Mouse (Mus musculus) CH12.LX (cell line): ENCODE measurements around the gene Siglech. TPM values are rescaled to one million over a fixed set of nuclear protein-coding genes. Genes with fewer than 3 reads are reported as not detected.

Experiments used
- DNase-seq: peaks from one replicate; pipeline ENCODE4 v3.0.0-alpha.2; 2013; ENCODE audit errors: extremely low read depth
- H3K27ac ChIP-seq: 2 replicates; pipeline ENCODE4 v1.5.1; 2012; ENCODE audit warnings: low read depth, mild to moderate bottlenecking, control low read depth, moderate library complexity; ENCODE audit not compliant: insufficient read depth
- H3K27me3 ChIP-seq: replicated peaks from 2 replicates; pipeline ENCODE3; 2012; ENCODE audit warnings: inconsistent platforms
- H3K36me3 ChIP-seq, 2 experiments: replicated peaks in 1 of 2; 2 replicates each; pipeline versions ENCODE3 to v1.6.1; 2012; ENCODE audit warnings: inconsistent platforms in 1 of 2, low read length in 1 of 2, mild to moderate bottlenecking in 1 of 2, mixed read lengths in 1 of 2, moderate library complexity in 1 of 2; ENCODE audit not compliant: control insufficient read depth in 1 of 2, insufficient read depth in 1 of 2
- H3K4me1 ChIP-seq, 2 experiments: 2 replicates each; pipeline ENCODE4 v1.6.1; 2012; ENCODE audit warnings: inconsistent platforms in 1 of 2, moderate library complexity in 1 of 2; ENCODE audit not compliant: insufficient read depth in 2 of 2, control insufficient read depth in 1 of 2
- H3K4me2 ChIP-seq: 2 replicates; pipeline ENCODE4 v1.6.1; 2012; ENCODE audit warnings: low read depth, mild to moderate bottlenecking, control low read depth; ENCODE audit not compliant: poor library complexity, insufficient read depth, severe bottlenecking
- H3K4me3 ChIP-seq, 3 experiments: fragments of 150-350 bp in 1 of 3; sonication (generic) in 1 of 3; replicated peaks in 1 of 3; 2 replicates each; pipeline versions ENCODE3 to v1.5.1; 2011 to 2012; ENCODE audit warnings: low read depth in 2 of 3, low read length in 2 of 3, mild to moderate bottlenecking in 2 of 3, moderate library complexity in 2 of 3, control low read depth in 1 of 3, improper control_type of control experiment in 1 of 3, inconsistent platforms in 1 of 3, mixed read lengths in 1 of 3; ENCODE audit not compliant: poor library complexity in 1 of 3
- H3K79me2 ChIP-seq: replicated peaks from 2 replicates; pipeline ENCODE4 v1.6.1; 2012; ENCODE audit warnings: mild to moderate bottlenecking, moderate library complexity; ENCODE audit not compliant: control insufficient read depth, poor library complexity, insufficient read depth, severe bottlenecking; ENCODE audit errors: extremely low read depth
- H3K9ac ChIP-seq: 2 replicates; pipeline ENCODE4 v1.6.1; 2012; ENCODE audit warnings: low read depth, mild to moderate bottlenecking, control low read depth, moderate library complexity; ENCODE audit not compliant: insufficient read depth
- H3K9me3 ChIP-seq: replicated peaks from 2 replicates; pipeline ENCODE3; 2012; ENCODE audit warnings: low read length, inconsistent platforms, mixed read lengths
- CHD1 ChIP-seq: IDR thresholded peaks from 2 replicates; pipeline ENCODE4 v1.6.1; 2012; ENCODE audit warnings: low read depth, low read length, improper control_type of control experiment, inconsistent platforms
- CTCF ChIP-seq, 2 experiments: IDR thresholded peaks in 1 of 2; conservative IDR thresholded peaks in 1 of 2; 2 replicates each; pipeline ENCODE4 v1.5.1; 2011 to 2012; ENCODE audit warnings: low read depth in 2 of 2, low read length in 2 of 2, improper control_type of control experiment in 1 of 2, inconsistent platforms in 1 of 2, mild to moderate bottlenecking in 1 of 2, moderate library complexity in 1 of 2
- E2F4 ChIP-seq: IDR thresholded peaks from 2 replicates; pipeline ENCODE4 v1.6.1; 2011; ENCODE audit warnings: low read depth, low read length, improper control_type of control experiment; ENCODE audit not compliant: insufficient replicate concordance
- ELF1 ChIP-seq: IDR thresholded peaks from 2 replicates; pipeline ENCODE4 v1.6.1; 2014; ENCODE audit warnings: low read depth, mild to moderate bottlenecking, inconsistent platforms, low read length, improper control_type of control experiment
- IRF4 ChIP-seq: IDR thresholded peaks from 2 replicates; pipeline ENCODE4 v1.6.1; 2014; ENCODE audit warnings: low read depth, mild to moderate bottlenecking, inconsistent platforms, low read length, improper control_type of control experiment
- JUN ChIP-seq: IDR thresholded peaks from 2 replicates; pipeline ENCODE4 v1.6.1; 2011; ENCODE audit warnings: low read depth, mild to moderate bottlenecking, low read length, improper control_type of control experiment, moderate library complexity; ENCODE audit not compliant: insufficient read depth
- JUND ChIP-seq: conservative IDR thresholded peaks from 2 replicates; pipeline ENCODE4 v1.6.1; 2011; ENCODE audit warnings: low read depth, low read length, improper control_type of control experiment
- KAT2A ChIP-seq: IDR thresholded peaks from 2 replicates; pipeline ENCODE4 v1.6.1; 2012; ENCODE audit warnings: low read length, improper control_type of control experiment, inconsistent platforms; ENCODE audit not compliant: insufficient replicate concordance
- MAFK ChIP-seq: IDR thresholded peaks from 2 replicates; pipeline ENCODE4 v1.6.1; 2011; ENCODE audit warnings: low read length, improper control_type of control experiment; ENCODE audit not compliant: insufficient replicate concordance
- MYC ChIP-seq: IDR thresholded peaks from 2 replicates; pipeline ENCODE4 v1.6.1; 2011; ENCODE audit warnings: low read depth, mild to moderate bottlenecking, improper control_type of control experiment, low read length
- NELFE ChIP-seq: IDR thresholded peaks from 2 replicates; pipeline ENCODE4 v1.6.1; 2011; ENCODE audit warnings: low read depth, low read length, improper control_type of control experiment
- PAX5 ChIP-seq: IDR thresholded peaks from 2 replicates; pipeline ENCODE4 v1.6.1; 2012; ENCODE audit warnings: low read length, inconsistent platforms, mixed read lengths
- RAD21 ChIP-seq: IDR thresholded peaks from 2 replicates; pipeline ENCODE4 v1.6.1; 2011; ENCODE audit warnings: low read depth, mild to moderate bottlenecking, low read length, improper control_type of control experiment, moderate library complexity
- RCOR1 ChIP-seq: conservative IDR thresholded peaks from 2 replicates; pipeline ENCODE4 v1.6.1; 2012; ENCODE audit warnings: low read depth, mild to moderate bottlenecking, inconsistent platforms, low read length, improper control_type of control experiment
- SMC3 ChIP-seq: IDR thresholded peaks from 2 replicates; pipeline ENCODE4 v1.6.1; 2011; ENCODE audit warnings: low read depth, low read length, improper control_type of control experiment
- TBP ChIP-seq: conservative IDR thresholded peaks from 2 replicates; pipeline ENCODE4 v1.6.1; 2011; ENCODE audit warnings: low read depth, low read length, improper control_type of control experiment
- UBTF ChIP-seq: IDR thresholded peaks from 2 replicates; pipeline ENCODE4 v1.6.1; 2012; ENCODE audit warnings: low read depth, mild to moderate bottlenecking, inconsistent platforms, low read length, improper control_type of control experiment, moderate library complexity
- USF1 ChIP-seq: IDR thresholded peaks from 2 replicates; pipeline ENCODE4 v1.6.1; 2014; ENCODE audit warnings: low read depth, mild to moderate bottlenecking, inconsistent platforms, low read length, improper control_type of control experiment
- USF2 ChIP-seq: conservative IDR thresholded peaks from 2 replicates; pipeline ENCODE4 v1.6.1; 2011; ENCODE audit warnings: low read depth, low read length, improper control_type of control experiment
- ZC3H11A ChIP-seq: IDR thresholded peaks from 2 replicates; pipeline ENCODE4 v1.6.1; 2012; ENCODE audit warnings: low read depth, mild to moderate bottlenecking, inconsistent platforms, low read length, improper control_type of control experiment
- ZNF384 ChIP-seq: IDR thresholded peaks from 2 replicates; pipeline ENCODE4 v1.6.1; 2012; ENCODE audit warnings: low read depth, low read length, improper control_type of control experiment, inconsistent platforms
- dilution Hi-C: fragments of 300-500 bp; cut with MboI; formaldehyde crosslinking; loops from 2 replicates; pipeline ENCODE4 v1.14.3; 2020; ENCODE audit warnings: low sequenced_read_pairs; ENCODE audit not compliant: extremely low pct_unique_long_range_greater_than_20kb, extremely low pct_ligation_motif_present
- in situ Hi-C: fragments of 300-500 bp; cut with MboI; formaldehyde crosslinking; loops from 3 replicates; pipeline ENCODE4 v1.14.3; 2019; ENCODE audit warnings: low sequenced_read_pairs, low pct_ligation_motif_present, low pct_unique_long_range_greater_than_20kb, mixed read lengths
- polyA plus RNA-seq: library from polyadenylated mRNA; unstranded; fragments of >175 nt; gene quantifications from 2 replicates; pipeline ENCODE4 v1.2.1, GENCODE M21; 2012; ENCODE audit warnings: low read depth; ENCODE audit not compliant: insufficient read length
- total RNA-seq, 2 experiments: library from RNA; depleted of rRNA; stranded (reverse); fragments of 300-350 nt in 1 of 2; fragments of >200 nt in 1 of 2; gene quantifications; 2 replicates each; pipeline ENCODE4 v1.2.3; 2012 to 2014

Siglech gene
- total and polyA plus RNA-seq, 3 experiments: 0.35 to 0.66 TPM; not detected in 1

DNA sequence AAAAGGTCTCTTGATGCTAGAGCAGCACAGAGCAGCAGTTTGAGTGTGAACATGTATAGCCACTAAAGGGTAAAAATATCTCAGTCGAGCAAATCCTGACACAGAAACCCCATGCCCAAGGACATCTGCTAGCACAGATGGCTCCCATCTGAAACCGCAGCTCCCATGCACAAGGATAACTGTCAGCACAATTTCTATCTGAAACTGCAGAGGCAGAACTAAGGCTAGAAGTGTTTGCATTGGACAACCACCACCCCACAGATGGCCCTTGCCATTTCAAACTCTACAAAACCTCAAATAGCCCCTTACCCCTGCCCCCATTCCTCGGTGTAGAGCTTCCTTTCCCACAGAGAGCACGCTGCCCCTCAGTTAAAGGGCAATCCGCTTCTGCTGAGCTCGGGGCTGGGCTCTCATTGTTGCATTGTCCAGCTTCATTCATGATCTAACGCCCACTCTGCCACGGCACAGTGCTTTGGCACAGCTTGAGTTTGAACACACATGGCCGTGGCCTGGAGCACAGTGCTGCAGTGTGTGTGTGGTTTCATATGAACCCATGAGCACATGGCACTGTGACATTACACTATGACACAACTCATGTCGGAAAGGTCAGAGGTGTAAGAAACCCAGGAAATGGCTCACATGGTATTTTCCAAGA is 23.3 kb upstream of the Siglech start:
- Histone ChIP-seq H3K4me1 (0 out of 4 replicates have a peak, but pooled peaks cover 0 to 2% of the 10 kb centered on the region in 2 experiments), H3K79me2 (no peaks in the 10 kb centered on the region), H3K4me3 (no peak overlapping the region), H3K36me3 (no peaks in the 10 kb centered on the region), H3K27ac (no peak overlapping the region), H3K9me3 (no peaks in the 10 kb centered on the region), H3K4me2 (no peak overlapping the region), H3K9ac (no peak overlapping the region), H3K27me3 (no peaks in the 10 kb centered on the region)
- in situ Hi-C loops (no loop called here), dilution Hi-C loops (no loop called here)
- no peak for DNase-seq
- TF ChIP-seq USF2 (no peak), RCOR1 (no peak), MYC (no peak)

DNA sequence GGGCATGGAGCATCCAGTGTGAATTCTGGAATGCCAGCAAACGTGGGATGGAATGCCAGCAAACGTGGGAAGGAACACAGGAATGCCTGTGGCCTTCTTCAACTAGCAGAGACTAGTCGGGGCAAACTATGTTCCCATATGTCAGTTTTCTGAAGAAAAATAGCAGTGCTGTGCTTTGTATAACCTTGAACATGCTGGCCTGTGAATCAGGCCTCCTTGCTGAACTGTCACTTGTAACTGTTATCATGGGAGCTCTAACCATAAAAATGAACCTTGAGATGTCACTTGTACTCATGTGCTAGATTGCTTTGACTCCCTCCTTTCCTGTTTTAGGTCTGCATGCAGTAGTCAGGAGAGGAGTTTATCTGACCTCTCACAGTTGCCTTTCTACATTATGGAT is 17.1 kb upstream of the Siglech start:
- in situ Hi-C loops (no loop called here), dilution Hi-C loops (no loop called here)
- Histone ChIP-seq H3K9me3 (no peaks in the 10 kb centered on the region), H3K4me3 (no peak overlapping the region), H3K27me3 (no peaks in the 10 kb centered on the region), H3K27ac (no peak overlapping the region), H3K4me1 (no peaks in the 10 kb centered on the region), H3K79me2 (no peaks in the 10 kb centered on the region), H3K36me3 (no peaks in the 10 kb centered on the region), H3K9ac (no peak overlapping the region), H3K4me2 (no peak overlapping the region)
- no peak for TF ChIP-seq JUND
- TF ChIP-seq ZC3H11A: no peak
- no peak for TF ChIP-seq MAFK
- TF ChIP-seq JUN: no peak
- no peak for TF ChIP-seq PAX5
- TF ChIP-seq RAD21: no peak
- TF ChIP-seq TBP: no peak
- no peak for TF ChIP-seq ZNF384
- no peak for TF ChIP-seq CTCF (conservative IDR thresholded peaks at IDR 0.05 in 1 of 2, IDR thresholded peaks at IDR 0.05 in 1 of 2; ENCODE audit: low read depth in 2 of 2, low read length in 2 of 2)
- TF ChIP-seq CHD1: no peak
- no peak for TF ChIP-seq USF1
- TF ChIP-seq IRF4: no peak
- no peak for TF ChIP-seq NELFE
- TF ChIP-seq USF2: no peak
- no peak for TF ChIP-seq E2F4
- TF ChIP-seq KAT2A: no peak
- no peak for TF ChIP-seq MYC
- no peak for TF ChIP-seq SMC3
- no peak for TF ChIP-seq ELF1
- TF ChIP-seq UBTF: no peak
- no peak for DNase-seq
